Mouse (Mus musculus) brain, adult 2 months (tissue): ENCODE measurements at regions not wholly inside any gene's neighbourhood (a gene's known extent, or its start where the extent isn't known, plus 50 kb on each side); places are given as distances from the start of the nearest gene placed in this dataset.

ENCODE experiments used
- DNase-seq: peaks from one replicate; pipeline ENCODE4 v3.0.0; 2011; ENCODE audit warnings: low read depth, low spot score

DNA sequence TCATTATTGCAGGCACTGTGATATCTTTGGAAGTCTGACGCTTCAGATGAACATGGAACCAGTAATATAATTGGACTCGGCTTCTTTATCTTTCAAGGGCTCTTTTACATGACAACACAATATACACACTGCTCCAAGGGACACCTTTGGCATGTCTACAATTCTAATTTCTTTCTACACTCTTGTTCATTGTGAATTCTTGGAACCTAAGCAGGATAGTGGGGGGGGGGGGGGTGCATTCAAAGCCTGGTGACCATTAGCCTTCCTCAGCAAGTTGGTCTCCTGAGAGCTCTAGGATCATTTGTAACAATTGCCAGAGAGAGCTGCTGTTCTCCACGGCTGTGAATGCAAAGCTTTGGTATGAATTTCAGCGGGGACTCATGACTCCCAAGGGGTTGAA lies 252.2 kb upstream of the Zeb2 start:
- DNase-seq: no peak

DNA sequence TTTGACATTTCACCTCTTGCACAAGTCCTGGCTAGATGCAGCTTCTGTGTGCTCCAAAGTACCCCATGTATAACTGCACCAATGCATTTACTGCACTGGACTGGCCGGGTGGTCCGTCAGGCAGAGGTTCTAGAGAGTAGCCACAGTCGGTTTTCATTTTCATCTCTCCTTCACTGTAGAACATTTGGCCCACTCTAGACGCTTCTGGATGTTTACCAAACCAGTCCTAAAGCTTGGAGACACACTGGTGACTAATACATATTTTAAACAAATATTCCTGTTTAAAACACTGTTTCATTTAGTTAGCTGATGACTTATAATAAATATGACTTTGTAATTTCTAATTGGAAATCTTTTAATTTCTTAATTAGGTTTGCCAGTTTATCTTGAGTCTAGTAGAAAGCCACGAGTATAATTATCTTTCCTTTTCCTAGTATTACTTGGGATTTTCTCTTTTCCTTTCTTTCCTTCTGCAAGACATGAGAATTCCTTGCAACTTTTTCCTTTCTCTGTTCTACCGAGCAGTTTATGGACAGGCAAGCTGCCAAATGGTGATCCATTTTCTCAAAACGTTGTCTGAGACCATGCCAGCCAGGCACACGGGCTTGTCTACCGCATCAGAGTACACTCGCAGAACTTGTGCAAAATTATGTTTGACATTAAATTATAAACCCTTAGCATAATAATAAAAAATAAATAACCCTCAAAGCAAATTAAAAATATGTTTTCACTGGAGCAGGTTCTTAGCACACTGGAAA lies 250.4 kb upstream of the Zeb2 start:
- peak; percentile 51 for DNase-seq

DNA sequence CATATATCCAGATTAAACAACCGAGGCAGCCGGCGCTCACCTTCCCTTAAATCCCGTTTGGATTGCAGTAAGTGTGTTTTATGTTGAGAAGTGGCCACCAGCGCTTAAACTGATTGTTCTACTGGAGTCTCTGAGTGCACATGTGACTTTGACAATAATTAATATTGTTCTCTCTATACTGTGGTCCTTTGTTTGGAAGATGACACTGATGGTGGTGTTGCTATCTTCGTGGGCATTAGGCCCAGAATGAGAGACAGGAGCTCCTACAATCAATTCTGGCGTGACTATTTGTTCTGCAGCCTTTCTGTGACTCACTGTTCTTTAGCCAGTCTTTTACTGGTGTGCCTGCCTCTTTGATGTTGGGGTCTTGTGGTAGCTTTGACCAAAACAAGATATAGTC lies 240.1 kb upstream of the Zeb2 start:
- DNase-seq: peak; percentile 82

DNA sequence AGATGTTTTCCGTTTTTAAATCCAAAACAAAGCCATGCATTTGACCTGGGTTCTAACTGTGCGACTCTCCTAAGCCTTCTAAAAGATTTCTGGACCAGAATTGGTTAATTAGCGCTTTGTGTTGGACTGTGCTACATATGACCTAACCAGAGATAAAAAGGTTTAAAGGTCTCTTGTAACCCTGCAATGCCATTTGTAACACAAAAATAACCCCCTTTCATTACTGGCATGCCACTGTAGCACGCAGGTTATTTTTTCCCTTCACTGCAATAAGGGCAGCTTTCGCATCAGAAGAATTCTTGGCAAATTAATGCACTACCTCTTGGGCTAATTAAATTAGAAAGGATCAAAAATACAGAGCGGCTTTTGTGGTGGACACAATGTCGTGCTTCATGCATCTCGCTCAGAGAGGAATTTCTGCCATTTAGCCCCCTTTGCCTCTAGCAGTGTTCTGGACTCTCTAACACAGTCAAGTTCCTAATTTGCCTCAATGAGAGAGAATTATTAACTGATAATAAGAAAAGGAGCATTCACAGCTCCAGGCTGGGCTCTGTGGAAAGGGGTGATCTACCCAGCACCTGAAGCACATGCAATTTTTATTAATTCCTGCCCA lies 239.5 kb upstream of the Zeb2 start:
- DNase-seq: peak; percentile 57

DNA sequence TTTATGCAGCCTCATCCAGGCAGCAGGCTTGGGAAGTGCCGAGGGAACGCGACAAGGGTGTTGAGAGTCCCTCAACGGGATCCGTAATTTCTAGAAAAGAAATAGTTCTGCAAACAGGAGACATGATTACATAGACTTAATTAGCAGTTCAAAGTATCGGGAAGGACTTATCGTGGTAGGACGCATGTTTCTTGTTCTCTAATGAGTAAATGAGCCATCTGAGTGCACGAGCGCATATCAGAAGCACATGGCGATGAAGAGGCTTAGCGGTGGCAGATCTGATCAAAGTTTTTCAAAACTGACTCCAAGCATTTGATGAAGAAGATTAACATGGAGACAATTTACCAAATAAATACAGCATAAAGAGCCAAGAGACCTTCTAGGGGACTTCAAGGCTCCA lies 238.8 kb upstream of the Zeb2 start:
- DNase-seq: no peak

DNA sequence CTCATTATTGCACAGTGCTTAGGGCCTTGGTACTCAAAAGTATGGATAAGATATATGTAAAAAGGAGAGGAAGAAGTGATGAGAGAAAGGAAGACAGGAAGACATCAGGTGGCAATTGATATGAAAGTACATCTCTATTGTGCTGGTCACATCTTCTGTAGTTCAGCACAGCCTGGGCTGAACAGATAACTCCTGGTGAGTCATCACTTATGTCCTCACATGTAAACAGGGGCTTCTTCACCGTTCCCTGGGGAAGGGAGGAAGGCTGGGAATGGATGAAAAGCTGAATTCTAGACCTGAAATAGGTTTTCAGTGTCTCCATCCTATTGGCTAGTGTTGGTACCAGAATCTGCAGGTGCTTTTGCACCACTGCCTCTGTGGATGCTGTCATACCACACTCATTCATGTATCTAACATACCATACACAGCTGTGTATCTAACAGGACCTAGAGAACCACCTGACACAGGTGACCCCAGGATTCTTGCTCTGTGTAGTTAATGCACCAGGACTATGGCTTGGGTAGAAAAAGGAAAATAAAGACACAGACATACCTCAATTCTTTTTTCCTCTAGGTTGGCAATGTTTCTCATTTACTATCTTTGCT lies 234.4 kb upstream of the Zeb2 start:
- DNase-seq: no peak

DNA sequence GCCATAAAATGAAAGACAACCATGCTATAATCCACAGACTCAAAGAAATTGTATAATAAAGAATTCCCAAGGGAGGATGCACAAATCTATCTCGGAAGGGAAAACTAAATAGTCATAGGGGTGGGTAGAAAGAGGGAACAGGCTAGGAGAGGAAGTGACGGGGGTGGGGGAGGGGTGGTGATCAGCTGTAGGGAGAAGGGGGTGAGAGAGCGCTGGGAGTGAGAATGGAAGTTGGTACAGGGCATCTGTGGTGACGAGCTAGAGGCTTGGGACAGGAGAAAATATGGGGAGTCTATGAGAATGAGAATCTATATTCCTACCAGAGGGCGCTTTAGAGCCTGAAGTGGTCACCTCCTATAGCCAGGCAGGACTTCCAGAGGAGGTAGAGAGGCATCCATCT lies 229.2 kb upstream of the Zeb2 start:
- no peak for DNase-seq

DNA sequence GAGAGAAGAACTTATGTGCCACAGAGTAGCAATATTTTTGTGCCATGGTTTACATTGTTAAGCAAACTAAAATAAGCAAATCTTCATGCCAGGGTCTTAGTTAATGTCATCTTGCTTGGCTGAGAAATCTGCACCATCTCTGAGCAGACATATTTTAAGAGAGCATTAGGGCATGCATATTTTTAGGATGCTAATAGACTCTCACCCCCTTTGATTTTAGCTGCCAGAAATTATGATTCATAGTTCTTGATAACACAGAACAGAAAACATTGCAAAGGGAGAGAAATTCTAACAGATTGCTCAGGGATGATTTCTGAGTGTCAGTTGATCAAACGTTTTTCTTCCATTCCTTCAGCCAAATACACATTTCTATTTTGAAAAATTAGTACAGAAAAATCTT lies 222.7 kb upstream of the Zeb2 start:
- DNase-seq: peak; percentile 39

DNA sequence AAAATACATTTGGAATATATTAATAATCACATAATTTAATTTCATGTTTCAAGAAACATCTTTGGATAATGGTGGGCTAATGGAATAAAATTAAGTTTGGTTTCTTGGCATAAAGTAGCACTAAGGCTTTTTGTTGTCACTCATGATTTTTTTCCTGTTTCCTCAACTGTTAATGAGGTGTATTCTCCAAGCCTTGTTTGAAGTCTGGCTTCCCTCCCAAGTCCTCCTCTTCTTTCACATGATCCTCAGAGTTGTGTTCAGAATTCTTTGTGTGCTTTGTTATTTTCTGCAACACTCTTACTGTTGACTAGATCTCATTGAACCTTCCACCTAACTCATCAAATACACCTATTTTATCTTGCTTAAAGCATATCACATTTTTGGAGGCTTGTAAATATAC lies 221.6 kb upstream of the Zeb2 start:
- no peak for DNase-seq

DNA sequence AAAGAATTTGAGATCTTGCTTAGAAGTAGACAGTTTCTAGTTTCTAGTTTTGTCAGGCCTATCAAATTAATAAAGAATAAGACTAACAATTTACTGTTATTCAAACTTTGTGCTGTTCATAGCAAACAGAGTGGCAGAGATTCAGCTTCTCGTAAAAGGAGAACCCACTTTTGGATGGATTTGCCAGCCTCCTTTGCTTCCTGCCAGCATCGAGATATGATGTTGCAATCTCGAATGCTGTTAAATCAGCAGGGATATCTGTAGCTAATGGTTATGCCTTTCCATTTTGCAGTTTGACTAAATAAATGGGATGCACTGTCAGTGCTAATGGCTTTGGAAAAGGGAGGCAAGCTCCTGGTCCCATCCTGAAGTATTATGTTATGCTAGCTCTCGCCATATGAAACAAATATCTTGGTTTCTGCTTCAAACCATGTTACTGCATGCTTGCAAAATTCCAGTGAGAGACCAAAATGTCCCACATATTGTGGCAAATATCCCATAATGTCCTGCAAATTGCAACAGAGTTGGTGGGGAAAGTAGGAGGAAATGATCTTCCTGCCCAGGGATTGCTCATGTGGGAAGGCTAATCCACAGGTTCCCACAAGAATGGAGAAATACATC lies 199.9 kb upstream of the Zeb2 start:
- DNase-seq: peak; percentile 12

DNA sequence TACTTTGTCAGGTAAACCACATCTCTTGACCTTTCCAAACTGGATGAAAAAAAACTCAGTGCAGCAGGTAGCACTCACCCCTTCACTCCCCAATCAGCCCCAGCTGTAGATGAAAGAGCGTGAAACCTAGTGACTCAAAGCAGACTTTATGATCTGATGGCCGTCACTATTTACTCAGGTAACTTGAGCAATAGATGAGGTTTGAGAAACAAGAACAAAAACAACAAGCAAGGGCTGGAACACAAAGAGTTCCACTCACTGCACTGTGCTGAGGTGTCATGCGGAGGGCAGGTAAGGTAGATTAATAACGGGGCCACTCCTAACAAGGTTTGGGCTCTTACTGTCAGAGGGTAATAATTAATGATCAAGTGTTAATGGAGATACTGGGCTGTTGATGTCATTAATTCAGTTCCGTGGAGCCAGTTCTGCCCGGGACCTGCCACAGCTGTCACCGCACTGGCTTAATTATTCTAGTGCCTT lies 170.4 kb upstream of the Zeb2 start:
- DNase-seq: no peak

DNA sequence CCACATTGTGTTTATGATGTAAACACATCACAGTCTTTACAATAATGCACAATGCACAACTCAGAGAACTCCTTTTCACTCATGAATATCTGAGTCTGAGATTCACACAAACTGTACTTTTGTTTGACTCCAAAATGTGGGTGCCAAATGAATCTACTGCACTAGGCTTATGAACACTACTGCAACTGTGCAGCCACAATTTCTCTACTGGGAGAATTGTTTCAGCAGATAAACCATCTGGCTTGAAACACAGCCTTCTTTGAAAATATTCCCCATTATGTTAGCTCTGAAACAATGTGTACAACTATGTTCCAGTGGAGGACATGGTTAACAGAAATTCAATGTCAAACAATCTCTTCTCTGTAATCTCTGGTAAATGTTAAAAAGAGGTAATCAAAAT lies 166.6 kb upstream of the Zeb2 start:
- peak; percentile 83 for DNase-seq

DNA sequence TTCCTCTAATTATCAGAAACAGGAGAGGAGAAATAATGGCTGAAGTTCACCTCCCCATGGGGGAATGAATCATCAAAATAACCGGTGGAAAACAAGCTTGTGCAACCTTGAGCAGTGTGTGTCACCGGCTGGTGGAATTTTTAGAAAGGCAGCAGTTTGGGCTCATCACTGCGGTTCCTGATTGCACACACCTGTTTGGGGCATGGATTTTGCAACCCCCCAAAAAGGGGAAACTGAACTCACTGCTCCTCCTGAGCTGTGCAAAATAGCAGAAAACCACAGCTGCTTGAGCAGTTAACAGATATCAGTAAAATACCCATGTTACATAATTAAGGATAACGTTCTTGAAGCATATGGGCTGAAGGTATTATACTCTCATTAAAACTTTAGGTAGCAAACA lies 162.3 kb upstream of the Zeb2 start:
- DNase-seq: peak; percentile 26

DNA sequence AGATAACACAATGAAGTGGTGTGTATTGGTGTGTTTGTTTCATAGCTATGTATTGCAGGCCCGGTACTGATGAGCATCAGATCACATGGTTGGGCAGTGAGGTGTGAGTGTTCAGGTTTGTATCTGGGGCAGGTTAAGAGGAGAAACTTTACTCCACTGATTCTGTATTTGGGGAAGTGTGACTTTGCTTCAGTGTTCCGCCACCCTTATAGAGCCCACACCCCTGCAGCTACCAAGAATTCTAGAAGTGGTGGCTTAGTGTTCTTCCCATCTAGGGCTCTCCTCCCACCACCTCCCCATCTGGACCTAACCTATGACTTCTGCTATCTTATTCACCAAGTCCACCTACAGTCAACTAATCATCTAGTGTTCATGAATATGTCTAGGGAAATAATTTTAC lies 160.4 kb upstream of the Zeb2 start:
- peak; percentile 10 for DNase-seq

DNA sequence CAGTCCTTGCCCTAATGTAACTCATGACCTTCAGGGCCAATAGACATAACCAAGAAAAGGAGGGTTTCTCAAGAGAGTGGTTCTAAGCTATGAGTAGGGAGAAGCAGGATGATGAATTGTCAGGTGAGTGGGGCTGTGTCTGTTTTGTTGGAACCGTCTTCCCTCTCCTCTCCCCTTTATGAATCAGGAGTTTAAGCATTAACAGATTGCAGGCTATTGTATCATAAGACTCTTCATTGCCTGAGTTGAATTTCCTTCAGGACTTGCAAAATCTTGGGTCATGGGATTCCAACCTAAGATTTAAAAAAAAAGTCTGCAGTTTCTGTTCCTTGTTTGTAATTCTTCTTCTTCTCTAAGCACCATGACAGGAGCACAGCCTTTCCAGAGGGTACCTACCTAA lies 159.5 kb upstream of the Zeb2 start:
- peak; percentile 6 for DNase-seq

DNA sequence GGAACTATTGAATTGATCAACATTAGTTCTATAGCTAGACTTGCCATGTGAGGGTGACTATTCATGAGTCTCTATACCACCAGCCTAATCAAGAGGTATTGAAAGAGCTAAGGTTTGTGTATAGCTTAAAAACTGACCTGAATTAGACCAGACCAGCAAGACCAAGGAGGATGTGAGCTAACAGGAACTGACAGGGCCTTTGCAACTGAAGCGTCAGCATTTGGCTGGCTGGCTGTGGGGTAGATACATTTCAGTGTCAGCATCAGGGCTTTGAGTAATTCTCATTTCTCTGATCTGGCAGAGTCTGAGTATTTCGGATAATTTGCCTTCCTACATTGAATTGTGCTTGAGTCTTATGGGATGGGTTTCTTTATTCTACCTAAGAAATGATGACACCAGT lies 152.8 kb upstream of the Zeb2 start:
- DNase-seq: peak; percentile 22

DNA sequence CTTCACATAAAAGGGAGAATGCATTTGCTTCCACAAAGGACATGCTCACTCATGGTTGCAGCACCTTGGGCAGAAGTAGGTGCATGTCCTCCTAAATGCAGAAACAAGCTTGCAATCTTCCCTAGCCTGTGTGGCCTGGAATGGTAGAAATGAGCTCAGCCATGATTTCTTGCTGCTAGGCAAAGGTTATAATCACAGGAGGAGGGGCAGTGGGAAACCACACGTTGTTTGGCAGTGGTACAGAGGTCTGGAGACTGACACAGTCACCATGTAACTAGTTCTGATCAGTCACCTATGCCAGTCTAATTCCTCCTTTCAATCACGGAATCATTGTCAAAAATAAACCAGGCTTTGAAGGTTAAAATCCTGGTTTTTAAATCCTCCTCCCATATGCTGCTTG lies 148.6 kb upstream of the Zeb2 start:
- DNase-seq: no peak

DNA sequence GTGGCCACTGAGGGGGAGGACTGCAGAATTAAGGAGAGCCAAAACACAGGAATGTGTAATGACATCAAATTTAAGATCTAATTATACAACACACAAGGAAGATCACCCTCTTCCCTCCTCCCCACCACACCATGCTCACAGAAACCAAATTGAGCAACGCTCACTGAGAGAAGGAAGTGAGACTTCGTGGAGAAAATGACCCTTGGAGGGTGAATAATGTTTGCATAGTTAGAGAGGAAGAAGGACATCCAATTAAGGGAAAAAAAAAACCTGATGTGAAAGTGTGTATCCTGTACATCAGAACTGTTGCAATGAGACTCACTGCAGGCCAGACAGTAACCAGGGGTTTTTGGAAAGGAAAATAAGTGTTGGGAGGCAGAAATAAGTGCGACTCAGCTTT lies 144.8 kb upstream of the Zeb2 start:
- DNase-seq: peak; percentile 29

DNA sequence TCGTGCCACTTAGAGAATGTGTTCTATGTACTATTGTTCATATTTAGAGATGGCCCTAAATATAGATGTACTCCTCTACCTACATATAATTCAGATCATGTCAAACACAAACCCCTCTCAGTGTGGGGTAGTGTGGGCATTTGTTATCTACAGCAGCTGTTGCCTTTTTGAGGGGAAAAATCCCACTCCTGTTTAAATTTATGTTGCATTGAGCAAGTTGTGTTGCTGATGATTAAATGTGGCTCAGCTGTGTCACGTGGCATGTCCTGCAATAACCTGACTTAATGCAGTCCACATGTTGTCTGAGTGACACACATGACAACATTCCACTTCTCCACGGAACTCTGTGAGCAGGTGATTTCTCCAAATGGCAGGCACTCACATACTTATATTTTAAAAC lies 141.7 kb upstream of the Zeb2 start:
- peak; percentile 62 for DNase-seq

DNA sequence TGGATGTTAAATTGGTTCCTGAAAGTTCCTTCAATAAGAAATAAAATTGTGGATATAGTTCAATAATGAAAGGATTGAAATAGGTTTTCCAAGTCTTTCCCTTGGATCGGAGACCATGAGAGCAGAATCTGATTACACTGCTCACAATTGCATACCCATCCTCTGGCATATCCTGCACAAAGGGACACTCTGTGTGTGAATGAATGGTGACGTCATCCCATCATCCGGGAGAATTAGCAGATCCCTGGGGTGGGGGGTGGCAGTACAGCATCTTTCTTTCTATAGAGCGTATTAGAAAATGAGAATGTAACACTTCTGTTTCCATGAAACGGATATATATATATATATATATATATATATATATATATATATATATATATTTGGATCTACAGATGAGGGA lies 139.2 kb upstream of the Zeb2 start:
- DNase-seq: peak; percentile 73

DNA sequence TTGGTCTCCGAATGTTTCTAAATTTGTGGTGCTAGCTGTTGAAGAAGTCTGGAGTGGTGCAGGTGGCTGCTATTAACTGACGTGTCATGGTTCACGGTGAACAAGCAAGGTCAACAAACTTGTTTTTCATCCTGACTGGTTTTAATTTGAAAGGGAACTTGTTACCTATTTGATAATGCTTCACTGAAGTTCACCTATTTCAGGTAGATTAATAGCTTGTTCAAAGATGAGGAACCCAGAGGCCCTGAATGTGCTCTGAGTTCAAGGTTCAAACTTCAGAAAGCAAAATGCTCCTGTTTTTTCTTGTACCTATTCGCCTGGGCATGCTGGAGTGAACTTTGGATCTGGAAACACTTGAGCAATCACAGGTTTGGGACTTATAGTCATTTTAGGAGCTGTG lies 136.7 kb upstream of the Zeb2 start:
- DNase-seq: no peak

DNA sequence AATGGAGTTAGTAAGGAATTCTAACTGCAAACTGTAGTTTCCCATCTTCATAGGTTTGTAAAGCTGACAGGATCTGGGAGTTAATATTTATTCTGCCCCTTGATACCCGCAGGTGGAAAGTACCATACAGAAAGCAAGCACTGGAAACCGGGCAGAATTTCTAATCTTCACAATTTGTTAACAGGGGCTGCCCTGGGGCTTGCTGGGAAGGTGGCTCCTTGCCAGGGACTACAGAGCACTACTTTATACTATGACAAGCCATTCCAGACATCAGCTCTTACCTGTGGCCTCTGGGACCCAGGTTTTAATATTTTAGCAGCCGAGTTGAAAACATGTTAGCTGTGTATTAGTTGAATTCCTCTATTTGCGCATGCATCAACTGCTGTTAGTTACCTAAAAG lies 135.1 kb upstream of the Zeb2 start:
- DNase-seq: no peak

DNA sequence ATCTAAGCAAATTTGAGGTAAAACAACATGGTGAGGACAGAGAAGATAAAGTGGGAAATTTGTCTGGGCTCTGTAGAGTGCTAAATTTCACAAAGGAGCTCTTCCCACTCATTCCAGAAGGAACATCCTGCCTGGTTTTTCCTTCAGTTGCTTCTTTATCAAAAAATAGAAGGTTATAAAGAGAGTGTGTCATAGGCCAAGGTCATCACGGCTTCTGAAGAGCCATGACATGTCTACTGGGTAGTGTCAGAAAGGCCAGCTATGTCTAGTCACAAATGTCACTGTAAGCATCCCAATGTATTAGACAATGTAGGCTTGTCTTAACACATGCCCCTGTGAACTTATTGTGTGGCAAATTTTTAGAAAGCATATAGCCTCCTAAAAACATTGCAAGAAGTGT lies 132.5 kb upstream of the Zeb2 start:
- DNase-seq: no peak
